Mouse (Mus musculus): ENCODE results near the gene Zdhhc11.

- TF ChIP-seq POLR2A (IDR thresholded peaks at IDR 0.05; ENCODE audit: low read depth, low read length) (no peak), CTCF (IDR thresholded peaks at IDR 0.05; ENCODE audit: extremely low read depth, insufficient read depth, insufficient read length, insufficient replicate concordance) (no peak)
These were observed 47.0 kb downstream of the Zdhhc11 start for GRCm38 (mm10) chr13:74010678-74011077.
